Mouse (Mus musculus): ENCODE data around the gene Tex33. TPM values are rescaled to one million over a fixed set of nuclear protein-coding genes. Genes with fewer than 3 reads are reported as not detected.
A peak's percentile ranks its signal among the peaks of the same experiment; 100 is the strongest.

The Tex33 gene
- not detected in 2 replicates for polyA plus RNA-seq (2015; fragmentation: Nextera tagmentation; extraction: Ambion mirVana)

DNA sequence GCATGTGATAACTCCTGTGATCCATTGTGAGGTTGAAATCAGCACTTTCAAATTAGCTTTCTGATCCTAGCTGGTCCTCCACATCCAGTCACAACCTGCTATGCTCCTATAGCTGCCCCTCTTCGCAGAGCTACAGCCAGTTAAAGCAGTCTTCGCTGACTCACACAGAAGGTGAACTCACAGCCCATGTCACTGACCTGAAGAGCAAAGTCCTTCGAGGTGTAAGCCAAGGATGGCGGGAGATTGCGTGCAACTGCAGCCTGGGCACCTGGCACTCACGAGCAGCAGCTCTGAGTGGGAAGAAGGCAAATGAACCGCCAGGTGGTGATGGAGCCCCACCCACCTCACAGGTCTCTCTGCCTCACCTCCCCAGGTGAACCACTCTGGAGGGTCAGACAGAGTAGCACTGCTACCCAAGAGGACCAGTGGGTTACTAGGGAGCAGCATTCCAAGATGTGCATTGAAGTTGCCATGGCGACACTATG lies at the start of gene Tex33:
Tex33 (minus strand) TSS at position 435 of the 485 bp plus-strand sequence.
- Histone ChIP-seq H3K36me3 (0 out of 2 replicates have a peak, but pooled peaks cover 2% of the 10 kb centered on the region), H3K4me1 (no peaks in the 10 kb centered on the region), H3K4me3 (no peak within 1 kb of the TSS), H3K27me3 (no peaks in the 10 kb centered on the region), H3K9me3 (peaks cover 3% of the 10 kb centered on the region; the same call in 1 of the 2 replicates), H3K4me2 (no peak within 1 kb of the TSS), H3K27ac (no peak within 1 kb of the TSS), H3K9ac (no peak within 1 kb of the TSS)
- 84% methylated on average over 8 of the region's 8 CpGs for WGBS
- ATAC-seq (ENCODE audit: insufficient number of reproducible peaks, insufficient read depth, low FRiP score, low TSS enrichment, low read depth) = no peak

DNA sequence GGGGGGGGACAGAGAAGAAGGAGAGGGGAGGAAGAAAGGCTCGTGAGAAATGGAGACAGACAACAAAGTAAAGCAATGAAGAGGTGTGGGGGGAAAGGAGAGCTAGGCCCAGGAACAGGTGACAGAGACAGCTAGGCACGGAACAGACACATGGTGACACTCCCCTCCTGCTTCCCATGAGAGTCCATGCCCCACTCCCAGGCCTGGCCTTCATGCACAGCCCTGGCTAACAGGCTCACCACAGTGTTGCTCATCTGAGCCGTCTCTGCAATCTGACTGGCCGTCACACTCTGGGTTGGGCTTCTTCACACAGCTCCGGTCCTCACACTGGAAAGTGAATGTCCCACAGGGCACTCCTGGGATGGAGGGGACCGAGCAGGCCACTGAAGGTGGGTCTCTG lies 48.1 kb upstream of the Tex33 start:
- H3K4me3 ChIP-seq = no peak overlapping the region
- 53% methylated on average over 6 of the region's 6 CpGs for WGBS

DNA sequence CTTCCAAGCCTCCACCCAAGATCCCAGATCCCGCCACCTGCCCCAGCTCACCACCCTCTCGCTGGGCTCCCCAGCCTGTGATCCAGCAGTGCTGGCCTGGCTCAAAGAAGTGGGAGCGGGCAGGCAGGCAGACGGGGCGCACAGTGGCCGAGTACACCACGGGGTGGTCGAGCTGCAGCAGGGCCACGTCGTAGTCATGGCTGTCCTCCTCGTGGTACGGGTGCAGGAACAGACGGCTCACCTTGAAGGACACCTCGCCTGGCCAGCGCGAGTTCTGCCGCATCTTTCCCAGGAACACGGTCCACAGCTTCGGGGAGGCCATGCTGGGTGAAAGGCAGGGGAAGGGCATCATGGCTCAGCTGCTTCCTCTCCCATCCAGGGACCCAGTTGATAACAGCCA lies 46.5 kb upstream of the Tex33 start:
- no peak for ATAC-seq (ENCODE audit: insufficient number of reproducible peaks, insufficient read depth, low FRiP score, low TSS enrichment, low read depth)
- WGBS = 89% methylated on average over 19 of the region's 19 CpGs
- peaks cover 10% of the 10 kb centered on the region for H3K4me1 ChIP-seq
- no peak overlapping the region for H3K27ac ChIP-seq
- no peak overlapping the region for H3K4me3 ChIP-seq
- no peak overlapping the region for H3K9ac ChIP-seq
- no peaks in the 10 kb centered on the region for H3K9me3 ChIP-seq
- H3K4me2 ChIP-seq = no peak overlapping the region
- peaks cover 10% of the 10 kb centered on the region; the same call in 1 of the 2 replicates for H3K36me3 ChIP-seq
- H3K27me3 ChIP-seq = no peaks in the 10 kb centered on the region

More for the DNA sequence above, 48.1 kb upstream of the Tex33 start:
- no peak for ATAC-seq (ENCODE audit: insufficient number of reproducible peaks, insufficient read depth, low FRiP score, low TSS enrichment, low read depth)
- Histone ChIP-seq H3K27me3 (no peaks in the 10 kb centered on the region), H3K27ac (no peak overlapping the region), H3K4me1 (no peaks in the 10 kb centered on the region), H3K9ac (no peak overlapping the region), H3K4me2 (no peak overlapping the region), H3K9me3 (no peaks in the 10 kb centered on the region), H3K36me3 (peaks cover 10% of the 10 kb centered on the region; the same call in 1 of the 2 replicates)

DNA sequence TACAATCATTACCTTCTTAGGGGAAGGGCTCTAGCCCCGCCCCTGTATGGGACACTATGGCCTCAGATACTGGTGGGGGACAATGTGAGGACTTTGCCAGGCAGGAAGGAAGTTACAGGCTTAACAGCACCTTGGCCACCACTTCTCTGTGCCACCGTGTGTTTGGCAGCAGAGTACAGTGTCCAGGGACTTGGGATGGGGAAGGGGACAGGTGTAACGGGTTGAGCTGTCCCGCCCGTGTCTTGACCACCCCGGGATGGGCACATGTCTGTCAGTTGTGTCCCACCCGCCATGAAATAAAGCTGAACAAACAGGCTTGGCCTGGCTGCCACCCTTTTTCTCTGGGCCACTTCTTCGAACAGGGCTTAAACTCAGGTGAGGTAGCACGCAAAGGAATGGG lies 43.3 kb upstream of the Tex33 start:
- Histone ChIP-seq H3K27ac (no peak overlapping the region), H3K36me3 (peaks cover 35% of the 10 kb centered on the region), H3K9ac (no peak overlapping the region), H3K4me1 (peaks cover 25% of the 10 kb centered on the region), H3K4me2 (no peak overlapping the region), H3K27me3 (peaks cover 11% of the 10 kb centered on the region), H3K9me3 (no peaks in the 10 kb centered on the region), H3K4me3 (no peak overlapping the region)
- WGBS = 61% methylated on average over 9 of the region's 9 CpGs
- no peak for ATAC-seq (ENCODE audit: insufficient number of reproducible peaks, insufficient read depth, low FRiP score, low TSS enrichment, low read depth)

DNA sequence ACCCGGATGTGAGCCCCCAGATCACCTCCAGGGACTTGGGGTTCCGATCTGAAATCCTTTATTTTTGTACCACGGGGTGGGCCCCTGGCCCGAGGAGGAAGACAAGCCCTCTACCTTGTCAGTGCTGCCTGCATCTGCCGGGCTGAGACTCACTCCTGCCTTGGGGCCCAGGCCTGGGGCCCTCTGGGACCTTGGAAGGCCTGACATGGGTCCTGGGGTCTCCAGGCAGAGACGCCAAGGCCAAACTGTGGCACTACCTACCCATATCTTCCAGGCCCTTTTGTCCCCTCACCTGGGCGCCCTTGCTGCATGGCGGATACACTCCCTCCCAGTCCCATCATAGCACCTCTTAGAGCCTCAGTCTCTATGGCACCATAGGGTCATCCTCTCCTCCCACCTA lies 42.8 kb upstream of the Tex33 start:
- peaks cover 25% of the 10 kb centered on the region for H3K4me1 ChIP-seq
- H3K36me3 ChIP-seq = peaks cover 39% of the 10 kb centered on the region
- H3K9me3 ChIP-seq = no peaks in the 10 kb centered on the region
- peaks cover 11% of the 10 kb centered on the region for H3K27me3 ChIP-seq
- ATAC-seq (ENCODE audit: insufficient number of reproducible peaks, insufficient read depth, low FRiP score, low TSS enrichment, low read depth) = no peak
- no peak overlapping the region for H3K4me3 ChIP-seq
- H3K27ac ChIP-seq = no peak overlapping the region
- WGBS = 50% methylated on average over 8 of the region's 8 CpGs
- H3K4me2 ChIP-seq = no peak overlapping the region
- no peak overlapping the region for H3K9ac ChIP-seq

DNA sequence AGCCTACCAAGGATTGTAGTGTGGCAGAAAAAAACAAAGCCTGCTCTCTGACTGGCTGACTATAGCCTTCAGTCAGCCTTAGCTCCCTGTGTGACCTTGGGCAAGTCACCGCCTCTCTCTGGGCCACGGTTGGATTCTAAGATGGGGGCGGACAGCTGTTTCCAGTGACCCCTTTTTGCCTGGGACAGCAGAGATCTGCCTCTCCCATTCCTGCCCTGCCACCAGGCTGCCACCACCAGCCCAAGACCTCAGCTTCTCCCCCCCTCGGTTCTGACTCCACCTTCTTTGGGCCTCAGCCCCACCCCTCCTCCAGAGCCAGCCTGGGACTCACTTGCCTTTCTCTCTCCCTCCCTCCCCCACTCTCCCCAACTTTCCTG lies 42.3 kb upstream of the Tex33 start:
- Histone ChIP-seq H3K9ac (peak overlapping the region; percentile 63), H3K4me1 (peaks cover 25% of the 10 kb centered on the region), H3K27ac (peak overlapping the region; percentile 71; the same call in 1 of the 2 replicates), H3K27me3 (peaks cover 11% of the 10 kb centered on the region), H3K36me3 (peaks cover 44% of the 10 kb centered on the region), H3K9me3 (no peaks in the 10 kb centered on the region), H3K4me3 (no peak overlapping the region), H3K4me2 (no peak overlapping the region; the same call in 1 of the 2 replicates)
- ATAC-seq (ENCODE audit: insufficient number of reproducible peaks, insufficient read depth, low FRiP score, low TSS enrichment, low read depth) = no peak
- WGBS = 43% methylated on average over 4 of the region's 4 CpGs

DNA sequence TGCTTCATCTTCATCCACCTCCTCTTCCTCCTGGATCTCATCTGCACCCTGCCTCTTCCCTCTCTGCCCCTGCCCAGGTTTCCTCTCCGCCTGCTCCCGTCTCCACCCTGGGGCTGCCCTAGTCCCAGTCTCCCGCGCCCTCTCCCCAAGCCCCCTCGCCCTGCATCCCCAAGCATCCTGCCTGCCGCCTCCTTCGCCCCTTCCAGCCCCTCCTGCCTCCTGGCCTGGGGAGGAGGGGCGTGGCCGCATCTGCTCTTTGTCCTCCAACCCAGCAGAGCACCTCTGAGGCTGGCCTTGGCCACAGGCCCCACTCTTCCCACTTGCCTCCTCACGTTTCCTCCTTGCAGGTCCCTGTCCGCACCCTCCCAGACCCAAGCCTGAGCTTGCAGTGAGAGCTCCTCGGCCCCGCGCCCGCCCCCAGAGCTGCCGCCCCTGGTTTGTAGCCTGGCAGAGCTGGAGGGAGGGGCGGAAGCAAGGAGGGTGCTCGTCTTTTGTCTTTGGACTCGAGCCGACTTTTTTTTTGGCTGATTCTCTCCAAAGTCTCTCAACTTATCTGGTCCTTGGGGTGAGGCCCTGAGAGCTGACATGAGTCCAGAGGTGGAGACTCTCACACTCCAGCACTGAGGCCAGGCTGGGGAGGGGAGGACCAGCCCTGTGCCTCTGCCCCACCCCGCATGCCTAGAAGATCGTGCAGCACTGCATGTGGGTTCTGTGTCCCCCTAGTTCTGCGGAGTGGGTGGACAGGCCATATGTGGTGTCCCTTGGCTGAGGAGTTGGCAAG lies 41.7 kb upstream of the Tex33 start:
- H3K27me3 ChIP-seq = peaks cover 11% of the 10 kb centered on the region
- peak overlapping the region; percentile 63 for H3K9ac ChIP-seq
- peak overlapping the region; percentile 69 for H3K4me2 ChIP-seq
- peak overlapping the region; percentile 71 for H3K27ac ChIP-seq
- ATAC-seq (ENCODE audit: insufficient number of reproducible peaks, insufficient read depth, low FRiP score, low TSS enrichment, low read depth) = peak; percentile 3; the same call in 1 of the 2 replicates
- H3K36me3 ChIP-seq = peaks cover 47% of the 10 kb centered on the region
- H3K4me1 ChIP-seq = peaks cover 25% of the 10 kb centered on the region
- H3K9me3 ChIP-seq = no peaks in the 10 kb centered on the region
- peak overlapping the region; percentile 38 for H3K4me3 ChIP-seq
- 19% methylated on average over 23 of the region's 23 CpGs for WGBS

DNA sequence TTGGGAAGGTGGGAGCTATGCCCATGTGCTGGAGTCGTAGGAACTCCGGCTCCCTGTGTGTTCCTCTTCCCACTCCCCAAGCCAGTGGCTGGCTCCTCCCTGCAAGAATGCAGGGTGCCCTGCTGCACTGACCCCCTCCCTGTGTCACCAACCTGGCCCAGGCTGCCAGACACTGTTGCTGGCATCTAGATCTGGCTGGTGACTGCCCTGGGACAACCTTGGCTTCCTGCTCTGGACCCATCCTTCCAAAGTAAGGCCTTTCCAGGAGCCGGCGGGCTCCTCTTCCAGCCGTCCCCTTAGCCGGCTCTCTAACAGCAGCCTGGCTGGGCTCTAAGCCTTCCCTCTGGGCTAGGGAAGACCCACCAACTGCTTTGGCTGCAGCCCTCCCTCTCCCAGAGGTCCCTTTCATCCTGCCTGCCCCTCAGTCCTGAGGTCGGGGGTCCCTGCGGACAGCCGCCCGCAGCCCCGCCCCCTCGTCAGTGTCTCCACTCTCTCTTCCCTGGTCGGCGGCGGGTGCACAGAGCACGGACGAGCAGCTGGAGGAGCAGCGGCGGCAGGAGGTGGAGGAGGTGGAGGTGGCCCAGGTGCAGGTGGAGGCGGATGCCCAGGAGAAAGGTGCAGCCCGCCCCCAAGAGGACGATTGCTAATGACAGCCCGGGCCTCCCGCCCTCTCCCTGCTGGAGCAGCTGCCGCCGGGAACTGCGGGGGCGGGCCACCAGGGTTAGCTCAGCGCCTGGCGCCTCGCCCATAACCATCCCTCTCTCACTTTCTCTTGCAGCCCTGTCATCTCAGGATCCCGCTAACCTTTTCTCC lies 40.9 kb upstream of the Tex33 start:
- peak overlapping the region; percentile 69 for H3K4me2 ChIP-seq
- WGBS = 9% methylated on average over 32 of the region's 32 CpGs
- peak overlapping the region; percentile 63 for H3K9ac ChIP-seq
- peaks cover 51% of the 10 kb centered on the region for H3K36me3 ChIP-seq
- peak; percentile 29 for ATAC-seq (ENCODE audit: insufficient number of reproducible peaks, insufficient read depth, low FRiP score, low TSS enrichment, low read depth)
- H3K27ac ChIP-seq = peak overlapping the region; percentile 71
- peaks cover 25% of the 10 kb centered on the region for H3K4me1 ChIP-seq
- peaks cover 11% of the 10 kb centered on the region for H3K27me3 ChIP-seq
- H3K9me3 ChIP-seq = no peaks in the 10 kb centered on the region
- peak overlapping the region; percentile 38 for H3K4me3 ChIP-seq

DNA sequence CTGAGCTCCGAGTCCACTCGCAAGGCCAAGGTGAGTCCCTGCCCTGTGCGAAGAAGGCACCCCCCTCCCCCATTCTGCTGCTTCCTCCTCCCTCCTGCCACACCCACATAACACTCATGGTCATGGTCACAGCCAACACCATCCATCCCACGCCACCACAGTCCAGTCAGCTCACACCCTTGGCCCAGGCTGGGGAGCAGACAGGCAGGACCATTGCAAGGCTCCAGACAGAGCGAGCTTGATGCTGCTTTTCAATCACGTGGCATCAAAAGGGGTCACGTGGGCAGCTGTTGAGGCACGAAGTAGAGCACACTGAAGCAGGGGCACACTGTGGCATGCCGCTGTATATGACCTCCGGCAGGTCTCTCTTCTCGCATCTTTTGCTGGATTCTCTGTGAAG lies 40.0 kb upstream of the Tex33 start:
- no peak overlapping the region for H3K4me2 ChIP-seq
- H3K36me3 ChIP-seq = peaks cover 60% of the 10 kb centered on the region
- 85% methylated on average over 11 of the region's 11 CpGs for WGBS

DNA sequence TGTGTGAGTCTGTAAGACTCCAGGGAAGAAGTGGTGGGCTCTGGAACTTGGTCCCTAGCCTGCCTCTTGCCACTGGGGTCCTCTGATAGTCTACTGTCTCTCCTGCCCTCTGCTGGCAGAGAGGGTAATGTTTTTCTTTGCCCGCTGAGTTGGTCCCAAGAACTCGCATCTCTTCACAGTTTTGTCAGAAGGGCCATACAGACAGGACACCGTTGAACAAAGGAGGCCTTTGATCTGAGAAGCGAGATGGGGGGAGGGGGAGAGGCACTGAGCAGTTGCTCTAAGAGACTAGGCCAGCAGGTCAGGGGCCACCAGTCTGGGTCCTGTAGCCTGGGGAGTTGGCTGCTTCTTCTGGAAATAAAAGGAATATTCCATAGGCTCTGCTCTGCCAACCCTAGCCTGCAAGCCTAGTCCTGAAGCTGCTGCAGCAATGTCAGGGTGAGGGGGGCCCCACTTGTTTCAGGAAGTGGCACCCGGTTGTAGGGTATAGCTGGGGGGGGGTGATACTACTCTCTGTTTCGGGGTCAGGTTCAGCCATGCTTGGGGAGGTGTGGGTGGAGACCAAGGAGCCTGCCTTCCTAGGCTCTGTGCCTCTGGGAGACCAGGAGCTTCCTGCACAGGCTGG lies 39.3 kb upstream of the Tex33 start:
- Histone ChIP-seq H3K9ac (no peak overlapping the region), H3K4me1 (peaks cover 36% of the 10 kb centered on the region), H3K4me3 (no peak overlapping the region), H3K4me2 (no peak overlapping the region), H3K27me3 (peaks cover 11% of the 10 kb centered on the region), H3K27ac (no peak overlapping the region), H3K9me3 (no peaks in the 10 kb centered on the region), H3K36me3 (peaks cover 57% of the 10 kb centered on the region)
- ATAC-seq (ENCODE audit: insufficient number of reproducible peaks, insufficient read depth, low FRiP score, low TSS enrichment, low read depth) = no peak
- 21% methylated on average over 6 of the region's 6 CpGs for WGBS

More for the DNA sequence above, 40.0 kb upstream of the Tex33 start:
- no peak overlapping the region for H3K4me3 ChIP-seq
- no peak overlapping the region for H3K9ac ChIP-seq
- H3K27me3 ChIP-seq = peaks cover 11% of the 10 kb centered on the region
- H3K27ac ChIP-seq = no peak overlapping the region
- H3K4me1 ChIP-seq = peaks cover 29% of the 10 kb centered on the region
- ATAC-seq (ENCODE audit: insufficient number of reproducible peaks, insufficient read depth, low FRiP score, low TSS enrichment, low read depth) = no peak
- no peaks in the 10 kb centered on the region for H3K9me3 ChIP-seq

DNA sequence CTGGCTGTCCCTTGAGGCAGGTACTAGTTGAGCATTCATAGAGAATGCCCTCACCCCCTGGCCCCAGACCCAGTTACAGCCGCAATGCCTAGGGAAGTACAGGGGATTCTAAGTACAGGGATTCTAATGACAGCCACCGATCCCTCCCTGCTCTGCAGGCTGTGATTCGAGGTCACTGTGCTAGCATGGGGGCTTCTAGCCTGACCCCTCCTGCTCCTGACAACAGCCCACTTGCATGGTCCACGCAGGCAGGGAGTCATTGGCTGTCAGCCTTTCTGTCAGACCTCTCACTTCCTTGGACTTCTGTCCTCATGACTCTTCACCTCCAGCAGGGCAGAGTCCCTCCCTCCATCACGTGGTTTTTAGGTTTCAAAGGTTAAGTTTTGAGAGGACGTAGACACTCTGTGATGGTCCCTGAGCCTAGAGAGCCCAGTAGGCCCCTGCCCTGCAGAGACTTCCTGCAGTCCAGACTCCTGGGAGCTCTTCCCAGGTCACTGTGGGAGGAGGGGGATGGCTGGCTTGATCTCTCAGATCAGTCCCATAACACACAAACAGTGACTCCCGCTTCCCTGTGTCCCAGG lies 35.9 kb upstream of the Tex33 start:
- H3K36me3 ChIP-seq = peaks cover 57% of the 10 kb centered on the region
- peaks cover 11% of the 10 kb centered on the region for H3K27me3 ChIP-seq
- H3K9me3 ChIP-seq = no peaks in the 10 kb centered on the region
- no peak overlapping the region for H3K4me3 ChIP-seq
- no peak overlapping the region for H3K27ac ChIP-seq
- ATAC-seq (ENCODE audit: insufficient number of reproducible peaks, insufficient read depth, low FRiP score, low TSS enrichment, low read depth) = no peak
- no peak overlapping the region for H3K4me2 ChIP-seq
- no peak overlapping the region for H3K9ac ChIP-seq
- 79% methylated on average over 7 of the region's 7 CpGs for WGBS
- peaks cover 34% of the 10 kb centered on the region for H3K4me1 ChIP-seq
